Mouse (Mus musculus) kidney, postnatal 4 days (tissue): Measurements from ENCODE around the gene Egfl8.

Experiments
- DNase-seq, 2 experiments: peaks; one replicate each; pipeline ENCODE4 v3.0.0; 2021; ENCODE audit warnings: mixed read lengths in 2 of 2

Egfl8 gene

GRCm38 (mm10) chr17:34615871-34616270, at the start of gene Egfl8:
Gene Egfl8, minus strand, starts transcription at chr17:34615971.
- no peak for DNase-seq

GRCm38 (mm10) chr17:34664472-34664871, 48.7 kb upstream of the Egfl8 start:
- no peak for DNase-seq

GRCm38 (mm10) chr17:34663558-34663957, 47.8 kb upstream of the Egfl8 start:
- DNase-seq: no peak

- no peak for DNase-seq
Measured at GRCm38 (mm10) chr17:34662978-34663377, 47.2 kb upstream of the Egfl8 start.

- no peak for DNase-seq
Measured at GRCm38 (mm10) chr17:34662468-34662867, 46.7 kb upstream of the Egfl8 start.

- peak; percentile 67 to 79 for DNase-seq
Measured at GRCm38 (mm10) chr17:34661121-34661591, 45.4 kb upstream of the Egfl8 start.

GRCm38 (mm10) chr17:34660259-34660820, 44.6 kb upstream of the Egfl8 start:
- DNase-seq: peak in 1 of 2 experiments; percentile 19

GRCm38 (mm10) chr17:34659897-34660214, 44.1 kb upstream of the Egfl8 start:
- no peak for DNase-seq

GRCm38 (mm10) chr17:34659181-34659896, 43.6 kb upstream of the Egfl8 start:
- peak in 1 of 2 experiments; percentile 27 for DNase-seq

GRCm38 (mm10) chr17:34658591-34658990, 42.8 kb upstream of the Egfl8 start:
- no peak for DNase-seq

- DNase-seq: no peak
Measured at GRCm38 (mm10) chr17:34658145-34658544, 42.4 kb upstream of the Egfl8 start.

- no peak for DNase-seq
Measured at GRCm38 (mm10) chr17:34657271-34657670, 41.5 kb upstream of the Egfl8 start.

- no peak for DNase-seq
Measured at GRCm38 (mm10) chr17:34656666-34657065, 40.9 kb upstream of the Egfl8 start.

- DNase-seq: peak; percentile 82 to 89
Measured at GRCm38 (mm10) chr17:34655581-34655991, 39.8 kb upstream of the Egfl8 start.

GRCm38 (mm10) chr17:34655160-34655559, 39.4 kb upstream of the Egfl8 start:
- DNase-seq: peak; percentile 51 to 69

GRCm38 (mm10) chr17:34654392-34654791, 38.6 kb upstream of the Egfl8 start:
- DNase-seq: no peak

- peak; percentile 70 to 74 for DNase-seq
Measured at GRCm38 (mm10) chr17:34653746-34654285, 38.0 kb upstream of the Egfl8 start.

- no peak for DNase-seq
Measured at GRCm38 (mm10) chr17:34652985-34653384, 37.2 kb upstream of the Egfl8 start.

- no peak for DNase-seq
Measured at GRCm38 (mm10) chr17:34652546-34652945, 36.8 kb upstream of the Egfl8 start.

- peak; percentile 73 to 82 for DNase-seq
Measured at GRCm38 (mm10) chr17:34651507-34652221, 35.9 kb upstream of the Egfl8 start.

- DNase-seq: no peak
Measured at GRCm38 (mm10) chr17:34650781-34651180, 35.0 kb upstream of the Egfl8 start.

- DNase-seq: no peak
Measured at GRCm38 (mm10) chr17:34649106-34649864, 33.5 kb upstream of the Egfl8 start.
